Mouse (Mus musculus): ENCODE results near the gene Chl1. TPM values are rescaled to one million over a fixed set of nuclear protein-coding genes. Genes with fewer than 3 reads are reported as not detected.

Gene Chl1
- total RNA-seq, 4 experiments from 2014 or later, result 131 to 177 (median 152) TPM

GRCm38 (mm10) chr6:103542576-103542975, 32.2 kb downstream of the Chl1 start:
- no peak for DNase-seq (ENCODE audit: low spot score in 2 of 2)

- DNase-seq (ENCODE audit: low spot score in 2 of 2), result no peak
Observed at GRCm38 (mm10) chr6:103543753-103544152, 33.4 kb downstream of the Chl1 start.

- no peak for DNase-seq (ENCODE audit: low spot score in 2 of 2)
Observed at GRCm38 (mm10) chr6:103546314-103546713, 35.9 kb downstream of the Chl1 start.

GRCm38 (mm10) chr6:103549929-103550328, 39.5 kb downstream of the Chl1 start:
- DNase-seq (ENCODE audit: low spot score in 2 of 2), result no peak

GRCm38 (mm10) chr6:103558037-103558893, 47.9 kb downstream of the Chl1 start:
- DNase-seq (ENCODE audit: low spot score in 2 of 2), result no peak

- DNase-seq (ENCODE audit: low spot score in 2 of 2), result peak; percentile 53 to 63
Observed at GRCm38 (mm10) chr6:103558894-103559225, 48.5 kb downstream of the Chl1 start.

GRCm38 (mm10) chr6:103559344-103559743, 49.0 kb downstream of the Chl1 start:
- DNase-seq (ENCODE audit: low spot score in 2 of 2), result no peak

- DNase-seq (ENCODE audit: low spot score in 2 of 2), result no peak
Observed at GRCm38 (mm10) chr6:103564811-103565210, 54.4 kb downstream of the Chl1 start.

GRCm38 (mm10) chr6:103567247-103567646, 56.9 kb downstream of the Chl1 start:
- DNase-seq (ENCODE audit: low spot score in 2 of 2), result no peak

GRCm38 (mm10) chr6:103572659-103573058, 62.3 kb downstream of the Chl1 start:
- DNase-seq (ENCODE audit: low spot score in 2 of 2), result no peak

GRCm38 (mm10) chr6:103584224-103584623, 73.8 kb downstream of the Chl1 start:
- DNase-seq (ENCODE audit: low spot score in 2 of 2), result no peak

GRCm38 (mm10) chr6:103585667-103586066, 75.3 kb downstream of the Chl1 start:
- DNase-seq (ENCODE audit: low spot score in 2 of 2), result no peak

GRCm38 (mm10) chr6:103586081-103586480, 75.7 kb downstream of the Chl1 start:
- no peak for DNase-seq (ENCODE audit: low spot score in 2 of 2)

GRCm38 (mm10) chr6:103602070-103602469, 91.7 kb downstream of the Chl1 start:
- DNase-seq (ENCODE audit: low spot score in 2 of 2), result no peak

GRCm38 (mm10) chr6:103610656-103611055, 100.3 kb downstream of the Chl1 start:
- no peak for DNase-seq (ENCODE audit: low spot score in 2 of 2)

GRCm38 (mm10) chr6:103612626-103613025, 102.2 kb downstream of the Chl1 start:
- DNase-seq (ENCODE audit: low spot score in 2 of 2), result no peak

GRCm38 (mm10) chr6:103613714-103614113, 103.3 kb downstream of the Chl1 start:
- DNase-seq (ENCODE audit: low spot score in 2 of 2), result no peak

- DNase-seq (ENCODE audit: low spot score in 2 of 2), result no peak
Observed at GRCm38 (mm10) chr6:103615924-103616602, 105.7 kb downstream of the Chl1 start.

GRCm38 (mm10) chr6:103620880-103621279, 110.5 kb downstream of the Chl1 start:
- no peak for DNase-seq (ENCODE audit: low spot score in 2 of 2)

GRCm38 (mm10) chr6:103622117-103622713, 111.8 kb downstream of the Chl1 start:
- no peak for DNase-seq (ENCODE audit: low spot score in 2 of 2)

GRCm38 (mm10) chr6:103632856-103633255, 122.5 kb downstream of the Chl1 start:
- no peak for DNase-seq (ENCODE audit: low spot score in 2 of 2)

- no peak for DNase-seq (ENCODE audit: low spot score in 2 of 2)
Observed at GRCm38 (mm10) chr6:103656778-103657177, 146.4 kb downstream of the Chl1 start.
